Mouse (Mus musculus): ENCODE data around the gene Ifna1. TPM values are rescaled to one million over a fixed set of nuclear protein-coding genes. Genes with fewer than 3 reads are reported as not detected.
"Not testable (repeated sequence)": the region's sequence is repeated elsewhere in the genome, so short reads cannot be mapped to it uniquely, and the experiment has no call there.

Gene Ifna1
- total RNA-seq (2021) = not detected

GRCm38 (mm10) chr4:88849698-88850097 is at the start of gene Ifna1:
Ifna1 (plus strand) TSS chr4:88850087.
- DNase-seq = no peak

DNA sequence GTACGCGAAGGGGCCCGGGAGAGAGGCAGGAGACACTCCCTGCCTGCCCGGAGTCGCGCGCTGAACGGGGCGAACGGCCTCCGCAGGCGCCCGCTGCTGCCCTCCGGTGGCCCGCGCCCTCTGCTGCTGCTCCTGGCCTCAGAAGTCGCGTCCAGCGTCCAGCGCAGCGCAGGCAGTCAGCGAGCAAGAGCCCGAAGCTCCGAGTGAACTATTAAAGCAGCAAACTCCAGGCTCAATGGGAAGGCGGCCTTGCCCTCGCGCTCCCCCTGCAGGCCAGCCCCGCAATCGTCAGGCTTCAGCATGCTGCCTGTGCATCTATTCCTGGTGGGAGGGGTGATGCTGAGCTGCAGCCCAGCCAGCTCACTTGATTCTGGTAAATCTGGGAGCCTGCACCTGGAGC is 46.9 kb upstream of the Ifna1 start, which contains the start of gene Gm13287:
Gm13287 (plus strand) TSS at position 301 of the 400 bp plus-strand sequence.
- not testable (repeated sequence) for DNase-seq

DNA sequence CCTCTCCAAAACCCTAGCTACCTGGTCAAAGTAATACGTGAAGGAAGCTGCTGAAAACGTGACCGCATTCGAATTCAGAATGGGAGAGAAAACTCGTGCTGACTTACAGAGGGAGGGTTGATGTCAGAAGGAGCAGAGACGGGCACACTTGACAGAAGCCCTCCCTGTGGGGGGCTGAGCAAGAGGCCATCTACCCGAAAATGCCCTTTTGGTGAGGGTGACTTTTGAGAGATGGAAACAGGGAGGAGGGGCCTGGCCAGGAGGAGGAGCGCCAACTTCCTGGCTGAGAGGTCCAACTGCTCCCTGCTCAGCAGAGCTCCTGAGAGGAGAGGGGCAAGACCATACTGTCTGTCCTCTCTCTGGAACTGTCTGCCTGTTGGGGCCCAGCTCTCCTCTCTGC is 44.7 kb upstream of the Ifna1 start, which contains the start of gene Gm13288:
Gm13288 (plus strand) TSS at position 301 of the 400 bp plus-strand sequence.
- not testable (repeated sequence) for DNase-seq

- not testable (repeated sequence) for DNase-seq
These were observed 44.1 kb upstream of the Ifna1 start for GRCm38 (mm10) chr4:88805761-88806160.

- DNase-seq = no peak
These were observed 34.0 kb upstream of the Ifna1 start, which contains the start of gene Ifna7 for GRCm38 (mm10) chr4:88815928-88816327. Ifna7 (plus strand) TSS chr4:88816228.

GRCm38 (mm10) chr4:88819659-88820058 is 30.2 kb upstream of the Ifna1 start, which contains the start of gene Ifna11:
Ifna11 (plus strand) TSS chr4:88819959.
- DNase-seq = no peak

GRCm38 (mm10) chr4:88822995-88823394 is 26.9 kb upstream of the Ifna1 start:
- DNase-seq = no peak

GRCm38 (mm10) chr4:88827116-88827515 is 22.8 kb upstream of the Ifna1 start, which contains the start of gene Ifna6:
Ifna6 (plus strand) TSS chr4:88827416.
- DNase-seq = not testable (repeated sequence)

DNA sequence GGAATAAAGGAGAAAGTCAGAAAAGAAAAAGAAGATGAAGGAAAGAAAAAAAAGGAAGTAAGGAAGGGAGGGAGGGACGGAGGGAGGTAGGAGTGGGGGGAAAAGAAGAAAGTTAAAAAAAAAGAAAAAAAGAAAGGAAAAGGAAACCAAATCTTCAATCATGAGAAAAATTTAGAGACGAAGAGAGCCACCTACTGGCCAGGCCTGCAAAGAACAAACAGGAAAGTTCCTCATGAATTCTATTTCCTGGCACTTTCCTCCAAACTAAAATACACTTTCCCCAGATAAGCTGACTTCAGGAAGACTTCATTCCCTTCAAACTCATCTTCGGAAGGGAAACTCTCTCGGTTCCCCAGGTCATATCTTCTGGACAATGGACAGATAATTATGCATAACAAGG is 19.4 kb upstream of the Ifna1 start:
- no peak for DNase-seq

GRCm38 (mm10) chr4:88835225-88835624 is 14.7 kb upstream of the Ifna1 start, which contains the start of gene Ifna5:
Ifna5 (plus strand) TSS chr4:88835525.
- not testable (repeated sequence) for DNase-seq

- no peak for DNase-seq
These were observed 11.1 kb upstream of the Ifna1 start for GRCm38 (mm10) chr4:88838828-88839227.

- no peak for DNase-seq
These were observed 9.8 kb upstream of the Ifna1 start for GRCm38 (mm10) chr4:88840058-88840457.

DNA sequence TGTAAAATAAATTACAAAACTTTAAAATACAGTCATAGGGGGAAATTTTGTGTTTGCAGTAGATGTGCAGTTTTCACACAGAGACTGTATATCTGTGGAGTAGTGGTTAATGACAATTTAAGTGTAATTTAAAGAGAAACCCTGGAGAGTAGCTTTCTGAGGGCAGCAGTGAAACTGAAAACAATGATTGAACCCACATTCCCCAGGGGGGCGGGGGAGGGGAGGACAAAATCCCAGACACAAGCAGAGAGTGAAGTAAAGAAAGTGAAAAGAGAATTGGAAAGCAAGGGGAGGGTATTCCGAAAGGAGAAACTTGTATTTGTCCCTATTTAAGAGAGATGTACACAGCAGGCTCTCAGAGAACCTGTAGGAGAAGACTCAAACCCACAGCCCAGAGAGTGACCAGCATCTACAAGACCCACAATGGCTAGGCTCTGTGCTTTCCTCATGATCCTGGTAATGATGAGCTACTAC is 8.4 kb upstream of the Ifna1 start, which contains the start of gene Ifna4:
Ifna4 (plus strand) TSS at position 424 of the 474 bp plus-strand sequence.
- DNase-seq = no peak

DNA sequence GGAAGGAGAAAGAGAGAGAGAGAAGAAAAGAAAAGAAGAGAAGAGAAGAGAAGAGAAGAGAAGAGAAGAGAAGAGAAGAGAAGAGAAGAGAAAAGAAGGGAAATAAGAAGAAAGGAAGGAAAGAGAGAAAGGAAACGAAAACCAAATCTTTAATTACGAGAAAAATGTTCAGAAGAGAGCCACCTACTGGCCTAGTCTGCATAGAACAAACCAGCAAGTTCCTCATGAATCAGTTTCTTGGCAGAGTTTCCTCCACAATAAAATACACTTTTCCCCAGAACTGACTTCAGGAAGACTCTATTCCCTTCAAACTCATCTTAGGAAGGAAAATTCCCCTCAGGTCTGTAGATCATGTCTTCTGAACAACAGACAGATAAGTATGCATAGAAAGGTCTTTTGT is 4.6 kb upstream of the Ifna1 start:
- DNase-seq = no peak

GRCm38 (mm10) chr4:88851026-88851763 is 1.3 kb downstream of the Ifna1 start:
- no peak for DNase-seq

DNA sequence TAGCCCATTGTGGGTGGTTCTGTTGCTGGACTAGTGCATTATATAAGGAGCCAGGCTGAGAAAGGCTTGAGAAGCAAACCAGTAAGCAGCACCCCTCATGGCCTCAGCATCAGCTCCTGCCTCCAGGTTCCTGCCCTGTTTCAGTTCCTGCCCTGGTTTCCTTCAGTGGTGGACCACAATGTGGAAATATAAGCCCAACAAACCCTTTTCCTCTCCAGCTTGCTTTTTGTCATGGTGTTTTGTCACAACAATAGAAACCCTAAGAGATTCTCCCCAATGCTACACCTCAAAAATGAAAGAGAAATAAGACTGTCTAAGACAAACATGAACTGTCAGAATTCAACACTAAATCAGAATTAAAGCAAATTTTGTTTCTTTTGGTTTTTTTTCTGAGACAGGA is 9.3 kb downstream of the Ifna1 start:
- no peak for DNase-seq

- DNase-seq = no peak
These were observed 13.4 kb downstream of the Ifna1 start for GRCm38 (mm10) chr4:88863309-88863708.

- DNase-seq = no peak
These were observed 14.7 kb downstream of the Ifna1 start for GRCm38 (mm10) chr4:88864599-88864998.

DNA sequence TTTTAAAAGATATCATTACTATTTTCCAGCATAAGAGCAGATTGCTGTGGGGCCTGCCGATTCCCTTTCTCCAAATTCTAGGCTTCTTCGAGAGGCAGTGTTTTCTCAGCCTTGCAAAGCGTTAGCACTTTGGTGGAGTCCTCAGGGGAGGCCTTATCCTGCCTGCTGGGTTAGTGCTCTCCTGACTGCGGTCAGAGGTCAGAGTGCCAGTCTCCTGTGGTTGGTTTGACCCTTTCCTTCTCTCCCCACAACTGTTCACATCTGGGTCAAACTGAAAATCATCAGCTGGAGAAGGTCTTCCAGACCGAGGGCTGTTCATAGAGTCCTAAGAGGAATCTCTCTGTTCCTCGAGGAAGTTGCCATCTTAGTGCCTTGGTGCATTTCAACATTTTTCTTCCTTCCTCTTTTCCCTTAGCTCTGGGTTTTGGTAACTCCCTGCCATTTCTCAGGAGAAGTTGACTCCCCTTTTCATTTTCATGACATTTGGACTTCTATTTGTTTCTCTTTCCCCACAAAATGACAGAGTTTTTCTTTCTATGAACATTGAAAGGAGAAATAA is 15.2 kb downstream of the Ifna1 start:
- DNase-seq = no peak

DNA sequence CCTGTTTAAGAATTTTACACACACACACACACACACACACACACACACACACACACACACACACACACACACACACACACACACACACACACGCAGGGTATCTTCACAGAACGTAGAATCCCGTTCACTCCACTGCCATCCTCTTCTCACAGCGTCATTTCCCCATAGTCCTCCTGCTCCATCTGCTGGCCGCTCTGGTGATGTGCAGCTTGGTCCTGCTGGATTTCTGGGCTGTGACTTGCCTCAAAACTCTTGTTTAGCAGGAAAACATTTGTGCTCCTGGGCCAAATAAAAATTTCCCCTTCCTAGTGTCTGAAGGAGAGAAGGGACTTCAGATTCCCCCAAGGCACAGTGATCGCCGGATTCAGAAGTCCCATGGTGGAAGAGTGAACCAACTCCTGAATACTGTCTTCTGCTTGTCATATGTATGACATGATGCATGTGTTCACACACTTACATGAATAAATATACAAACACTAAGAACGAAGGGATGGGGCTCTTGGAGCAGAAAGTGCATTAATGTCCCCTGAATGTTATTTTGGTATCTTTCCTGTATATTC is 17.6 kb downstream of the Ifna1 start:
- DNase-seq = peak; percentile 66 to 73

DNA sequence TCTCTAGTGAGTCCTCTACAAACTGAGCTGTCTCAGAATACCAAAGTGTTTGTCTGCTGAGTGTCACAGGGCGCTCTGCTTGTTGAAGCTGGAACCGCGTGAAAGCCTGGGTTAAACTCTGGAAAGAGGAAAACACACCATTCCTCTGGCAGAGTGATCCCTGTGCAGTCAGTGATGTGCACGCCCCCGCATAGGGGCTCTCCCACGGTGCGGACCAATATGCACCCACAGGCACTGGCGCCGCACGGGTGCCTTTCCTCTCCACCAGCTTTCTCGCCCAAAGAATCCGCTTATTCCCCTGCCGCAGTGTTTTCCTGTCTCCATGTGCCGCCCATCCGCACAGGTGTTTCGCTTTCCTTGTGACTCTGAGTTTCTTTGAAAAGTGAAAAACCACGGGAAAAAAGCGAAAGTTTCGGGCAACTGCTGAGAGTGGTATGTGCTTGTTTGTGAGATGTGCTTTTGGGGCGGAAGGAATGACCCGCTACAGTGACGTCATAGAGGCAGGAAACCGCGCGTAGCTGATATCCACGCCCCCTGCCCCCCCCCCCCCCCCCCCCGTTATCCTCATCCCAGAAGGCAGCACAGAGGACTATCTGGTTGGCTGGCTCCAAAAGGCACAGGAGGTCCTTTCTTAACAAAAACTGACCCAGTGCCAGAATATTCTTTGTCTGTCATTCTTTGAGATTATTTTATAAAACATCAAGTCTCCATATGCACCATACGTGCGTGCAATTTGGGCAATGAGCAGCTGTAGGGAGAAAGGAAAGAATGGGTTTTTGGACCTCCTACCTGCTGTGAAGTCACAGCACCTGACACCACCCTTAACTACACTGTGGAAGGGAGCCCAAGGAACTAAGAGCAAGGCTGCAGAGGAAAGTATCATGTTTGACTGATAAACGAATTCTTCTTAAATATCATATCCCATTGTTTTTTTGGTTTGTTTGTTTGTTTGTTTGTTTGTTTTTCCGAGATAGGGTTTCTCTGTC is 18.3 kb downstream of the Ifna1 start:
- DNase-seq = peak; percentile 7 to 17

DNA sequence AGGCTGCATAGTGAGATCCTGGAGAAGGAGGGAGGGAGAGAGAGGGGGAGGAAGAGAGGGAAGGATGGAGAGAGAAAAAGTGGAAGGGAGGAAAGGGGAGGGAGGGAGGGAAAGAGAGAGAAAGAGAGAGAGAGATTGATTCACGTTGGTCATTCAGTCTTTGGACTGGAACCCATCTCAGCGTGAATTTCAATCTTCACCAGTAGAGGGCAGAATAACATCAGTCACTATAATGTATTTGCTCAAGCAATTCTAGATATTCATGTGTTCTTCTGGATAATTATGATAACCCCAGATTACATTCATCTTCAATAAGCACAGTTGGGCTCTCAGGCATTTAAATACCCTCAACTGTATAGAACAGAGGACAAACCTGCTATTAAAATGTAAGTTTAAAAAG is 22.8 kb downstream of the Ifna1 start:
- DNase-seq = no peak

Data from layer of hippocampus, postnatal 36 days (tissue).